Mouse (Mus musculus): ENCODE data around the gene Zeb2. TPM values are rescaled to one million over a fixed set of nuclear protein-coding genes. Genes with fewer than 3 reads are reported as not detected.
A peak's percentile ranks its signal among the peaks of the same experiment; 100 is the strongest.

The Zeb2 gene
- polyA plus RNA-seq, 1 experiment: 53.0 TPM

GRCm38 (mm10) chr2:44952830-44953422, 164.3 kb downstream of the Zeb2 start:
- peak overlapping the region; percentile 13 for H3K4me3 ChIP-seq (ENCODE audit: insufficient read depth, low read depth, low read length)
- peak overlapping the region; percentile 84 for H3K27ac ChIP-seq (replicated peaks; ENCODE audit: low read depth, low read length)
- H3K4me1 ChIP-seq (ENCODE audit: control insufficient read depth, insufficient read depth, insufficient read length, low read length): peaks cover 8% of the 10 kb centered on the region; the same call in 1 of the 2 replicates

- Histone ChIP-seq H3K4me3 (ENCODE audit: insufficient read depth, low read depth, low read length) (no peak overlapping the region), H3K4me1 (ENCODE audit: control insufficient read depth, insufficient read depth, insufficient read length, low read length) (peaks cover 8% of the 10 kb centered on the region; the same call in 1 of the 2 replicates), H3K27ac (replicated peaks; ENCODE audit: low read depth, low read length) (0 out of 2 replicates have a peak overlapping the region, but pooled peaks have one; percentile 29)
Observed at GRCm38 (mm10) chr2:44951651-44952213, 165.5 kb downstream of the Zeb2 start.

GRCm38 (mm10) chr2:44944689-44945088, 172.5 kb downstream of the Zeb2 start:
- no peaks in the 10 kb centered on the region for H3K4me1 ChIP-seq (ENCODE audit: control insufficient read depth, insufficient read depth, insufficient read length, low read length)
- no peak overlapping the region for H3K4me3 ChIP-seq (ENCODE audit: insufficient read depth, low read depth, low read length)
- no peak overlapping the region for H3K27ac ChIP-seq (replicated peaks; ENCODE audit: low read depth, low read length)

Other genes starting within 250 kb of the Zeb2 start
- gene Gtdc1, start 189.7 kb downstream of the Zeb2 start, polyA plus RNA-seq (2012; ENCODE audit: insufficient read depth, insufficient read length, missing spikeins): 5.3 and 13.3 TPM in 2 replicates

Data from brown adipose tissue, adult 24 weeks (tissue).